Mouse (Mus musculus) T-helper 2 cell (primary cell): ENCODE data around the gene Dnal4.

Experiments
- in situ Hi-C: fragments of 300-600 bp; cut with MboI, MseI; formaldehyde crosslinking; loops from one replicate; pipeline ENCODE4 v1.15.1; 2025; ENCODE audit warnings: high pct_unique_total_duplicates

Gene Dnal4

GRCm38 (mm10) chr15:79764539-79765267 lies 12.9 kb downstream of the Dnal4 start:
- in situ Hi-C loops = loop anchor here (5.0 kb wide), 1 partner anchor 43 kb away; no protein-coding TSS in a partner anchor

- in situ Hi-C loops = loop anchor here (5.0 kb wide), 1 partner anchor 44 kb away; no protein-coding TSS in a partner anchor
Measured at GRCm38 (mm10) chr15:79763601-79764246, 13.9 kb downstream of the Dnal4 start.

- in situ Hi-C loops = loop anchor here (5.0 kb wide), 1 partner anchor 44 kb away; no protein-coding TSS in a partner anchor
Measured at GRCm38 (mm10) chr15:79763001-79763400, 14.6 kb downstream of the Dnal4 start.

DNA sequence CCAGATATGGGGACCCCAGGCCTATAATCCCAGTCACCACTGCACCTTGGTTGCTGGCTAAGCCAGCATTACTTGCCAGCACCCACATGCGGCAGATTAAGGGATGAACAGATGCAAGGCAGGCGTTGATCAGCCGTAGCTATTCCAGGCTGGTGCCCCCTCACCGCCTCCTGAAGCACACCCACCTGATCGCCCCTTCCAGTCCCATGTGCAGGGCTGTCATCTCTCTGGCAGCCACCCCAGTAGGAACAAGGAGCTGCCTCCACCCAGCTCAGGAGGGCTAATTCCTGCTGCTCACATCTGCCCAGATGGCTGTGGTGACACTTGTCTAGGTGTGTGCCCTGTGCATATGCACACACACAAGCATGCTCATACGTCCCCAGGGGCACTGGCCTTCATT lies 16.7 kb downstream of the Dnal4 start:
- in situ Hi-C loops = loop anchor here (5.0 kb wide), 1 partner anchor 46 kb away; no protein-coding TSS in a partner anchor

DNA sequence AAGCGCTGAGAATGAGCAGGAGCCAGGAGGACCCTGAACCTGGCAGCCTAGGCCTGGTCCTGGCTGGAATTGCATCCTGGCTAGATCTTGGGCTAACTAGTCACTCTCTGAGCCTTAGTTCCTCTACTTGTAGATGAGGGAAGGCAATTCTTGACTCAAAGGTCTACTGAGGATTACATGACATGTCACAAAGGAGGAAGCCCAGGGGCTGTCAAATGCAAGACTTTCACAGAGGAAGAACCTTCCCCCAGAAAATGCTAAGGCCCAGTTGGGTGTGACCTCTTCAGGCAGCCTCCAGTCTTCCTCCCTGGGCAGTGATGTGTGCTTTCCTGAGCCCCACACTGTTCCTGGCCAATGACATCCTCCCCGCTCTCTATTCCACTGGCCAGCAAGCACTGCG lies 20.5 kb downstream of the Dnal4 start:
- in situ Hi-C loops = no loop called here

- in situ Hi-C loops = no loop called here
Measured at GRCm38 (mm10) chr15:79755977-79756625, 21.5 kb downstream of the Dnal4 start.

GRCm38 (mm10) chr15:79755176-79755575 lies 22.5 kb downstream of the Dnal4 start:
- in situ Hi-C loops = no loop called here

- in situ Hi-C loops = no loop called here
Measured at GRCm38 (mm10) chr15:79753873-79754272, 23.8 kb downstream of the Dnal4 start.

GRCm38 (mm10) chr15:79753420-79753752 lies 24.3 kb downstream of the Dnal4 start:
- in situ Hi-C loops = no loop called here

- in situ Hi-C loops = no loop called here
Measured at GRCm38 (mm10) chr15:79752742-79753419, 24.8 kb downstream of the Dnal4 start.

DNA sequence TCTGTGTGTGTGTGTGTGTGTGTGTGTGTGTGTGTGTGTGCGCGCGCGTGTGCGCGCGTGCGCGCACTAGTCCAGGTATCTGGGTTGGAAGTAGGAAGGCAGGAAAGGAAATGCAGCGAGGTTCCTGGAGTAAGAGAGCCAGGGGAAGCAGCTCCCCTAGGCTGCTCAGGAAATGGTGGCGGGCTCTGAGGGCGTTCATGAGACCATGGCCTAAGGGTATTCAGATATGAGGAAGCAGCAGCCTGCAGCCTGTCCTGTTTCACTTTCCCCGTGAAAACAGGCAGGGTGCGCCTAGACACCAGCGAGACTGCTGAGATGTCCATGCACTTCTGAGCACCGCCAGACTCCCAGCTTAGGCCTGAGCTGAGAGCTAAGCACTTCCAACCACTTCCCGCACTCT lies 25.9 kb downstream of the Dnal4 start:
- in situ Hi-C loops = no loop called here

DNA sequence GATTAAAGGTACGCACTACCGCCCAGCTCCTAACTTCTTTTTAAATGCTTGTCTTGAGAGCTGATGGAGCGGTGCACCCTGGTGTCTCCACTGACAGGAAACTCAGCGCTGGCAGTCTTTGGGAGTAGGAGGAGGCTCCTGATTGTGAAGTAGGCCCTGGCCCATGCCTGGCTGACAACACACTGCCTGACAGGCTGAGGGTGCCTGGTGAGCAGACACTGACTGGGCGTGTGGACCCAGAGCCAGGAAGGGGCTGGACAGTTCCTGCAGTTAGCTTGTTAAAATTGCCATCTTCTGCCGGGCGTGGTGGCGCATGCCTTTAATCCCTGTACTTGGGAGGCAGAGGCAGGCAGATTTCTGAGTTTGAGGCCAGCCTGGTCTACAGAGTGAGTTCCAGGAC lies 27.4 kb downstream of the Dnal4 start:
- in situ Hi-C loops = no loop called here

DNA sequence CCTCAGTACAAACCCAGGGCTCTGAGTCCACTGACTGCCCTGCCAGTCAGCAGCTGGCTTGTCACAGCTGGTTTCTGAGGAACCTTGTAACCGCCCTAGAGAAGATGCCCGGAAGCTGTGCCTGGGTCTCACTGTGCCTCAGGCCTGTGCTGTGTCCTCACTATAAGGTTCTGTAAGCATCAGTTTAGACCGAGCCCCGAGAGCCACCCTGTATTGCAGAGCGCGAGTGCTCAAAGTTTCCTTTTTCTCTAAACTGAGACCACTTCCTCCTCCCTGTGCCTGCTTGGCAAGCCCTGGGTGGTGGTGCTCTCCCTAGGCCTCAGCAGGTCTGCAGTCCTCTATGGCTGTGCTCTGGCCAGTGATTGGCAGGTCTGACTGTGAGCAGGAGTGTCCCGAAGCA lies 28.5 kb downstream of the Dnal4 start:
- in situ Hi-C loops = no loop called here

GRCm38 (mm10) chr15:79747998-79748397 lies 29.7 kb downstream of the Dnal4 start:
- in situ Hi-C loops = no loop called here

- in situ Hi-C loops = no loop called here
Measured at GRCm38 (mm10) chr15:79745883-79746282, 31.8 kb downstream of the Dnal4 start.

- in situ Hi-C loops = no loop called here
Measured at GRCm38 (mm10) chr15:79745312-79745711, 32.3 kb downstream of the Dnal4 start.

GRCm38 (mm10) chr15:79744742-79745141 lies 32.9 kb downstream of the Dnal4 start:
- in situ Hi-C loops = no loop called here

DNA sequence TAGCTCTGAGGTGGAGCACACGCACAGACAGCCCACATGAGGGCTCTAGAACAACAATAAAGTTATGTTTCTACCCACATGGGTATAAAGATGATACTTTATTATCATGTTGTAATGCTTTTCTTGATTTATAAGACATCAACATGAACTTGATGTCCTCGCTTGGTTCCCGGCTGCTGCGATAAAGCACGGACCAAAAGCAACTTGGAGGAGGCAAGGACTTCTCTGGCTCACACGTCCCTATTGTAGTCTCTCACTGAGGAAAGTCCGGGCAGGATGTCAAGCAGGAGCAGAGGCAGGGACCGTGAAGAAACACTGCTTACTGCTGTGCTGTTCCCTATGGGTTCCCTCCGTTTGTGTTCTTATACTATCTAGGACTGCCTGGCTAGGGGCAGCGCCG lies 33.6 kb downstream of the Dnal4 start:
- in situ Hi-C loops = no loop called here

DNA sequence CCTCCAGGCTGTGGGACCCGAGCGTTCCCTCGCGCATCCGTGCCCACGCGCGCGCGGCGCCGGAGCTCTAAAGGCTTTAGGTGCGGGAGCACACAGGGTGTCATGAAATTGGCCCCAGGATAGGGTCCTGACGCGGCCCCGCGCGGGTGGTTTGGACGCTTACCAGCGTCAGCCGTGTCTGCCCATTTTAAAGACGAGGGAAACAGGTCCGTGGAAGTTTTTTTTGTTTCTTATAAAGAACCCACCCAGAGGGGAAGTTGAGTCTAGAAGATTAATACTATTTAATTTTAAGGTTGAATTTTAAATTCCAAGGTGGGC lies 35.0 kb downstream of the Dnal4 start:
- in situ Hi-C loops = no loop called here

- in situ Hi-C loops = no loop called here
Measured at GRCm38 (mm10) chr15:79741921-79742705, 35.5 kb downstream of the Dnal4 start, which contains the start of gene Sun2. Sun2 (minus strand) TSS chr15:79742536.

DNA sequence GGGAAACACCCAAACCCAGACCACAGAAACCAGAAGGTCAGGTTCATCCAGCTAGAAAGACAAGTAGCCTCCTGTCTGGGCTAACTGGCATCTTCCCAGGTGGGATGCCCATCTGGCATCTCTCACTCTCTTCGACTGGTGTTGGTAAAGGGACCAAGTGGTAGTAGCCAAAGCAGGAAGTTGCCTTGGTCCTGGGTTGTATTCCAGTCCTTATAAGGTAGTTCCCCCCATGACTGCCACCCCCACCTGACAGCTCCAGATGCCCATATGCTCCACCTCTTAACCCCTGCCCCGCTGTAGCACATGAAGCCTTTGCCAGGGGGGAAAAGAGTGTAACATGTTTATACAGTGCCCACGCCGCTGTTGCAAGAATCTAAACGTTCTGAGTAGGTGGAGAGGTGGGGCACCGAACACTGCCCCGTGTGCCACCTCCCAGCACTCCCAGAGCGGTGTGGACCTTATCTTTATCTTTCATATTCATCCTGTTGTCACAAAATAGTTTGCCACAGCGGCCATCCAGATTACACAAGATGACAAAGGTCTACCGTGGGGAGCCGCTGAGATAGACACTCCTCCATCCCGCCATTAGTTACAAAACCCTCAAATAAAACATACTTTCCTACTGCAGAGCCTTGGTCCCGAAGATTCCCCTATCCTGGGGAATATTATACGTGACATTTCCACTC lies 36.3 kb downstream of the Dnal4 start:
- in situ Hi-C loops = no loop called here
